Mouse (Mus musculus) left cerebral cortex, postnatal 25 days (tissue): ENCODE data around the gene Cpsf7. TPM values are rescaled to one million over a fixed set of nuclear protein-coding genes. Genes with fewer than 3 reads are reported as not detected.
"Not testable (repeated sequence)": the region's sequence is repeated elsewhere in the genome, so short reads cannot be mapped to it uniquely, and the experiment has no call there.

Source experiments
- DNase-seq, 2 experiments: peaks; one replicate each; pipeline ENCODE4 v3.0.0; 2022; ENCODE audit warnings: low spot score in 2 of 2, mixed read lengths in 1 of 2
- intact Hi-C: fragments of 180-260 bp; cut with DNase I; formaldehyde crosslinking; loops from one replicate; pipeline ENCODE4 v1.15.1; 2025
- total RNA-seq, 2 experiments: library from RNA; stranded (reverse); gene quantifications; 2 replicates each; pipeline ENCODE4 v1.2.3; 2021

Gene Cpsf7
- total RNA-seq, 2 experiments from 2014 or later = 68.8 to 73.5 TPM

GRCm38 (mm10) chr19:10557001-10557400 is 31.9 kb downstream of the Cpsf7 start:
- intact Hi-C loops = no loop called here
- no peak for DNase-seq

GRCm38 (mm10) chr19:10557430-10557829 is 32.4 kb downstream of the Cpsf7 start:
- intact Hi-C loops = no loop called here
- DNase-seq = no peak

- intact Hi-C loops, DNase-seq: not testable (repeated sequence)
Observed at GRCm38 (mm10) chr19:10557837-10558375, 32.8 kb downstream of the Cpsf7 start.

- DNase-seq = peak in 1 of 2 experiments; percentile 14
- intact Hi-C loops = no loop called here
Observed at GRCm38 (mm10) chr19:10560108-10560507, 35.0 kb downstream of the Cpsf7 start.

GRCm38 (mm10) chr19:10561558-10562314 is 36.7 kb downstream of the Cpsf7 start:
- intact Hi-C loops = no loop called here
- no peak for DNase-seq

GRCm38 (mm10) chr19:10562351-10562750 is 37.3 kb downstream of the Cpsf7 start:
- intact Hi-C loops = no loop called here
- no peak for DNase-seq

- DNase-seq = no peak
- intact Hi-C loops = no loop called here
Observed at GRCm38 (mm10) chr19:10564278-10564677, 39.2 kb downstream of the Cpsf7 start.

GRCm38 (mm10) chr19:10565217-10565616 is 40.2 kb downstream of the Cpsf7 start:
- intact Hi-C loops = no loop called here
- DNase-seq = no peak

GRCm38 (mm10) chr19:10569627-10570026 is 44.6 kb downstream of the Cpsf7 start:
- intact Hi-C loops = no loop called here
- no peak for DNase-seq

GRCm38 (mm10) chr19:10576690-10577561 is 51.9 kb downstream of the Cpsf7 start, which contains the start of the genes Cyb561a3 and Tmem138:
Gene Cyb561a3 (plus strand): TSS chr19:10577172.
Gene Tmem138 (minus strand): TSS chr19:10577362.
- intact Hi-C loops = loop anchor here (1.0 kb wide), 2 partner anchors 22 to 28 kb away; partner anchors contain the start of genes Ddb1 and Tkfc
- DNase-seq = peak; percentile 94 to 97

- intact Hi-C loops = no loop called here
- DNase-seq = no peak
Observed at GRCm38 (mm10) chr19:10580102-10580501, 55.0 kb downstream of the Cpsf7 start.

GRCm38 (mm10) chr19:10580761-10581160 is 55.7 kb downstream of the Cpsf7 start:
- no peak for DNase-seq
- intact Hi-C loops = no loop called here

GRCm38 (mm10) chr19:10581984-10582383 is 56.9 kb downstream of the Cpsf7 start:
- no peak for DNase-seq

GRCm38 (mm10) chr19:10583550-10584146 is 58.6 kb downstream of the Cpsf7 start:
- intact Hi-C loops = no loop called here
- peak in 1 of 2 experiments; percentile 9 for DNase-seq

More at GRCm38 (mm10) chr19:10581984-10582383, 56.9 kb downstream of the Cpsf7 start:
- intact Hi-C loops = no loop called here

GRCm38 (mm10) chr19:10585112-10585511 is 60.0 kb downstream of the Cpsf7 start:
- intact Hi-C loops = no loop called here
- no peak for DNase-seq

GRCm38 (mm10) chr19:10587231-10587630 is 62.2 kb downstream of the Cpsf7 start:
- intact Hi-C loops = no loop called here
- DNase-seq = no peak

- no peak for DNase-seq
- intact Hi-C loops = no loop called here
Observed at GRCm38 (mm10) chr19:10589127-10589857, 64.2 kb downstream of the Cpsf7 start.

GRCm38 (mm10) chr19:10590301-10590700 is 65.2 kb downstream of the Cpsf7 start:
- DNase-seq = no peak
- intact Hi-C loops = no loop called here
